Mouse (Mus musculus) kidney, postnatal 0 days (tissue): Measurements from ENCODE around the gene Eml6. TPM values are rescaled to one million over a fixed set of nuclear protein-coding genes. Genes with fewer than 3 reads are reported as not detected.

Experiments
- ATAC-seq: fragments of 200-750 bp; cut with Nextera tagmentation; replicated peaks from 2 replicates; pipeline ENCODE4 v1.8.0; 2017; ENCODE audit warnings: low read depth, moderate number of reproducible peaks, moderate TSS enrichment, moderate library complexity; ENCODE audit not compliant: low FRiP score
- DNase-seq: peaks from one replicate; pipeline ENCODE4 v3.0.0-alpha.2; 2016; ENCODE audit warnings: low spot score
- H3K27ac ChIP-seq: fragments of 300-500 bp; sonication (generic); 2 replicates; pipeline ENCODE4 v1.5.1; 2014; ENCODE audit warnings: mild to moderate bottlenecking
- H3K27me3 ChIP-seq: fragments of 300-500 bp; sonication (generic); 2 replicates; pipeline ENCODE4 v1.6.1; 2014; ENCODE audit warnings: low read length, mixed read lengths; ENCODE audit not compliant: insufficient read depth
- H3K36me3 ChIP-seq: fragments of 300-500 bp; sonication (generic); 2 replicates; pipeline ENCODE4 v1.6.1; 2014; ENCODE audit warnings: low read length, mixed read lengths; ENCODE audit not compliant: insufficient read depth
- H3K4me1 ChIP-seq: fragments of 300-500 bp; sonication (generic); replicated peaks from 2 replicates; pipeline ENCODE4 v1.6.1; 2014; ENCODE audit warnings: antibody characterized with exemption, low read length, mixed read lengths; ENCODE audit not compliant: insufficient read depth
- H3K4me2 ChIP-seq: fragments of 300-500 bp; sonication (generic); 2 replicates; pipeline ENCODE4 v1.6.1; 2014; ENCODE audit warnings: mild to moderate bottlenecking, low read length, moderate library complexity, mixed read lengths
- H3K4me3 ChIP-seq: fragments of 300-500 bp; sonication (generic); replicated peaks from 2 replicates; pipeline ENCODE4 v1.5.1; 2014; ENCODE audit warnings: low read depth, low read length
- H3K9ac ChIP-seq: fragments of 300-500 bp; sonication (generic); 2 replicates; pipeline ENCODE4 v1.6.1; 2014; ENCODE audit warnings: low read depth, low read length
- H3K9me3 ChIP-seq: fragments of 300-500 bp; sonication (generic); replicated peaks from 2 replicates; pipeline ENCODE4 v1.6.1; 2016; ENCODE audit warnings: low read length, inconsistent platforms, mixed read lengths
- CTCF ChIP-seq: IDR thresholded peaks from 2 replicates; pipeline ENCODE4 v1.5.1; 2016; ENCODE audit warnings: antibody characterized with exemption, low read depth, mild to moderate bottlenecking, moderate library complexity
- WGBS: fragments of 180-500 bp; shearing (Covaris S2); extraction: QIAGEN DNeasy Blood & Tissue Kit; methylation state at CpG from one replicate; pipeline ENCODE4 v1.1.7; 2014; 5-methylcytosine and 5-hydroxymethylcytosine counted together
- polyA plus RNA-seq: library from polyadenylated mRNA; unstranded; fragments of >200 nt; fragmentation: Nextera tagmentation; extraction: Ambion mirVana; gene quantifications from 2 replicates; pipeline ENCODE4 v1.2.1, GENCODE M21; 2015

The Eml6 gene
- polyA plus RNA-seq, 1 experiment from 2014 or later, result 1.2 TPM

DNA sequence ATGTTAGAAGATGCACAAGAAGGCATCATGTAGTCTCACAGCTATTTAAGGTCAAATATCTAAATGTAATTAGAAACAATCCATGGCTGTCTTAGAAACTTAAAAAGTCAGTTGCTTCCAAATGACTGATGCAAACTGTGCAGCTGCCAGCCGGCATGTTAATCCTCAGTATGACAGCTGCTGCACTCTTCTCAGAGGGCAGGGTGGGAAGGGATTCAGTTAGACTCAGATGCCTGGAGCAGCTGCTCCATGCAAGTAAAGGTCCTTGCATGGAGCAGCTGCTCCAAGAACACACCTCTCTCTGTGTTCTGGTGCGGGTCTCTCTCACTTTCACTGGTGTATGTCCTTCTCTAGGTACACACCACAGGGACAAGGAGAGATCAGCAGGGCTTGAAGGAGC is 251.5 kb downstream of the Eml6 start:
- no peaks in the 10 kb centered on the region for H3K9me3 ChIP-seq
- ATAC-seq (no peak), DNase-seq (no peak)
- H3K4me2 ChIP-seq, result no peak overlapping the region
- no peak overlapping the region for H3K27ac ChIP-seq
- 63% methylated on average over 2 of the region's 2 CpGs for WGBS
- H3K27me3 ChIP-seq, result no peaks in the 10 kb centered on the region
- no peaks in the 10 kb centered on the region for H3K36me3 ChIP-seq
- no peak overlapping the region for H3K4me3 ChIP-seq
- TF ChIP-seq CTCF, result no peak
- H3K4me1 ChIP-seq, result no peaks in the 10 kb centered on the region
- no peak overlapping the region for H3K9ac ChIP-seq

DNA sequence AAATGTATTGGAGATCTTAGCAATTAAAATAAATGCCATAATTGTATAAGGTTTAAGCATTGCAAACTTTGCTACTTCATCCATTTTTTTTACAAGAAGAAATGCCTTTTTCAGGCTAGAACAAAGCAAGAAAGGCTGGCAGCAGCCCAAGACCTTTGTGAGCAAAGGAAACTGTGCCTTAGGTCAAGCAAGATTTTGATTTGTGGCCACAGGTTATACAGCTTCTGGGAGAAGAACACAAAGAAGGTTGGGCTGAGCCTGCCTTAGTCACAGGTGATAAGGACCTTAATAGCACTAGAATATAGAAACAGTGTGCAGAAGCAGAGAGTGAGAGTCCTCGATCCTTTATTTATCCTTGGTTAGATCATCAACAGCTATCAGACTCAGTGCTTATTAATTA is 253.6 kb downstream of the Eml6 start:
- H3K4me2 ChIP-seq, result no peak overlapping the region
- no peak overlapping the region for H3K4me3 ChIP-seq
- no peak overlapping the region for H3K27ac ChIP-seq
- WGBS, result 69% methylated on average over 1 of the region's 1 CpGs
- ATAC-seq (no peak), DNase-seq (no peak)
- no peaks in the 10 kb centered on the region for H3K4me1 ChIP-seq
- no peaks in the 10 kb centered on the region for H3K27me3 ChIP-seq
- TF ChIP-seq CTCF, result no peak
- H3K36me3 ChIP-seq, result no peaks in the 10 kb centered on the region
- H3K9me3 ChIP-seq, result no peaks in the 10 kb centered on the region
- no peak overlapping the region for H3K9ac ChIP-seq

GRCm38 (mm10) chr11:29770666-29771400 is 255.0 kb downstream of the Eml6 start:
- Histone ChIP-seq H3K4me1 (no peaks in the 10 kb centered on the region), H3K9me3 (no peaks in the 10 kb centered on the region), H3K4me2 (no peak overlapping the region), H3K4me3 (no peak overlapping the region), H3K27ac (no peak overlapping the region), H3K9ac (no peak overlapping the region), H3K27me3 (no peaks in the 10 kb centered on the region), H3K36me3 (no peaks in the 10 kb centered on the region)
- no peak for TF ChIP-seq CTCF
- DNase-seq (no peak), ATAC-seq (no peak)
- 77% methylated on average over 3 of the region's 3 CpGs for WGBS

- no peak for ATAC-seq
- no peak for TF ChIP-seq CTCF
- DNase-seq, result no peak
These were observed 257.3 kb downstream of the Eml6 start for GRCm38 (mm10) chr11:29768523-29768922.

GRCm38 (mm10) chr11:29766313-29766982 is 259.4 kb downstream of the Eml6 start:
- Histone ChIP-seq H3K27me3 (no peaks in the 10 kb centered on the region), H3K4me2 (no peak overlapping the region), H3K4me3 (no peak overlapping the region), H3K4me1 (no peaks in the 10 kb centered on the region), H3K9ac (no peak overlapping the region), H3K9me3 (no peaks in the 10 kb centered on the region), H3K27ac (no peak overlapping the region), H3K36me3 (no peaks in the 10 kb centered on the region)
- TF ChIP-seq CTCF, result no peak
- 80% methylated on average over 11 of the region's 11 CpGs for WGBS
- no peak for DNase-seq
- ATAC-seq, result no peak

More at GRCm38 (mm10) chr11:29768523-29768922, 257.3 kb downstream of the Eml6 start:
- no peaks in the 10 kb centered on the region for H3K27me3 ChIP-seq
- no peaks in the 10 kb centered on the region for H3K36me3 ChIP-seq
- no peak overlapping the region for H3K9ac ChIP-seq
- no peaks in the 10 kb centered on the region for H3K9me3 ChIP-seq
- H3K4me3 ChIP-seq, result no peak overlapping the region
- H3K4me2 ChIP-seq, result no peak overlapping the region
- no peak overlapping the region for H3K27ac ChIP-seq
- H3K4me1 ChIP-seq, result no peaks in the 10 kb centered on the region

DNA sequence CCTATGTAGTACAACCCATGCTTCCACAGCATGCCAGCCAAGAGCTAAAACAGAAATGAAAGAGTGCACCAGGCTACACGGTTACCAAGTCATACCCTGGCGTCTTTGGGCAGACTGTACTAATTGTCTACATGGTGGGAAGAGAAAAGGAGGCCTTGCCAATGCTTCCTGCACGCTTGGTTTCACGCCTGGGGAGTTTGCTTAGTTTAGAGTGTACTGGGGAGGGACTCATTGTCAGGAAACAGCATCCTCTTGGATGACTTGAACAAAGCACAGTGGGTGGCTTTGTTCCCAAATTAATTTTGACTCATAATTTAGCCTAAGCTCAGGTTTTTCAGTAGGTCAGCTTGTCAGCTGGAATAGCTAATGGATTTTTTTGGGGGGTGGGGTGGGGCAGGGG is 260.8 kb downstream of the Eml6 start:
- TF ChIP-seq CTCF, result no peak
- ATAC-seq (no peak), DNase-seq (no peak)
- H3K4me2 ChIP-seq, result no peak overlapping the region
- H3K4me3 ChIP-seq, result no peak overlapping the region
- no peaks in the 10 kb centered on the region for H3K36me3 ChIP-seq
- no peak overlapping the region for H3K27ac ChIP-seq
- no peaks in the 10 kb centered on the region for H3K27me3 ChIP-seq
- H3K4me1 ChIP-seq, result no peaks in the 10 kb centered on the region
- 55% methylated on average over 4 of the region's 4 CpGs for WGBS
- no peak overlapping the region for H3K9ac ChIP-seq
- H3K9me3 ChIP-seq, result no peaks in the 10 kb centered on the region

- no peak for TF ChIP-seq CTCF
- Histone ChIP-seq H3K9me3 (no peaks in the 10 kb centered on the region), H3K4me2 (no peak overlapping the region), H3K27ac (no peak overlapping the region), H3K36me3 (no peaks in the 10 kb centered on the region), H3K9ac (no peak overlapping the region), H3K27me3 (no peaks in the 10 kb centered on the region), H3K4me3 (no peak overlapping the region), H3K4me1 (no peaks in the 10 kb centered on the region)
- DNase-seq, result no peak
- no peak for ATAC-seq
- 82% methylated on average over 1 of the region's 1 CpGs for WGBS
These were observed 263.1 kb downstream of the Eml6 start for GRCm38 (mm10) chr11:29762768-29763167.
